ENCODE assay signal across 18 mouse cellular contexts in genomic region chr16:77003900-77004299, GRCm38 (mm10).
"Had no signal": no experiment of that assay in that cellular context is flagged by ENCODE, and none has a peak within 500 bp of the region (broad histone marks: within the 10 kb centered on the region; RNA-seq: fewer than 3 reads in every experiment).

No protein-coding gene starts in this region.

- H3K36me3 ChIP-seq: limb, embryonic 10.5 days; limb, embryonic 13.5 days; liver, embryonic 12.5 days; liver, embryonic 15.5 days; lung, embryonic 15.5 days; midbrain, embryonic 15.5 days; neural tube, embryonic 12.5 days; neural tube, embryonic 15.5 days; stomach, embryonic 15.5 days had no signal

- DNase-seq: kidney, adult 8-10 months; kidney, postnatal 14 days; kidney, postnatal 4 days; liver; lung, adult 18-20 months; right cerebral cortex, adult 18-20 months; right cerebral cortex, postnatal 14 days; spleen, adult 18-20 months; thymus, postnatal 25 days had no signal

- H3K4me3 ChIP-seq: limb, embryonic 10.5 days; limb, embryonic 13.5 days; liver, embryonic 12.5 days; liver, embryonic 15.5 days; lung, embryonic 15.5 days; midbrain, embryonic 15.5 days; neural tube, embryonic 12.5 days; neural tube, embryonic 15.5 days; stomach, embryonic 15.5 days had no signal

- H3K4me1 ChIP-seq: limb, embryonic 13.5 days; liver, embryonic 15.5 days; lung, embryonic 15.5 days; midbrain, embryonic 15.5 days; neural tube, embryonic 12.5 days; neural tube, embryonic 15.5 days; stomach, embryonic 15.5 days had no signal

- H3K9me3 ChIP-seq: limb, embryonic 10.5 days; limb, embryonic 13.5 days; liver, embryonic 12.5 days; liver, embryonic 15.5 days; lung, embryonic 15.5 days; midbrain, embryonic 15.5 days; neural tube, embryonic 12.5 days; neural tube, embryonic 15.5 days; stomach, embryonic 15.5 days had no signal

- H3K9ac ChIP-seq: limb, embryonic 13.5 days; liver, embryonic 12.5 days; liver, embryonic 15.5 days; lung, embryonic 15.5 days; midbrain, embryonic 15.5 days; neural tube, embryonic 12.5 days; neural tube, embryonic 15.5 days; stomach, embryonic 15.5 days had no signal

- H3K27ac ChIP-seq: limb, embryonic 10.5 days; limb, embryonic 13.5 days; liver, embryonic 12.5 days; liver, embryonic 15.5 days; lung, embryonic 15.5 days; midbrain, embryonic 15.5 days; neural tube, embryonic 12.5 days; neural tube, embryonic 15.5 days; stomach, embryonic 15.5 days had no signal

- H3K27me3 ChIP-seq: limb, embryonic 13.5 days; liver, embryonic 12.5 days; lung, embryonic 15.5 days; midbrain, embryonic 15.5 days; neural tube, embryonic 12.5 days; neural tube, embryonic 15.5 days; stomach, embryonic 15.5 days had no signal
